In the genomic region with DNA sequence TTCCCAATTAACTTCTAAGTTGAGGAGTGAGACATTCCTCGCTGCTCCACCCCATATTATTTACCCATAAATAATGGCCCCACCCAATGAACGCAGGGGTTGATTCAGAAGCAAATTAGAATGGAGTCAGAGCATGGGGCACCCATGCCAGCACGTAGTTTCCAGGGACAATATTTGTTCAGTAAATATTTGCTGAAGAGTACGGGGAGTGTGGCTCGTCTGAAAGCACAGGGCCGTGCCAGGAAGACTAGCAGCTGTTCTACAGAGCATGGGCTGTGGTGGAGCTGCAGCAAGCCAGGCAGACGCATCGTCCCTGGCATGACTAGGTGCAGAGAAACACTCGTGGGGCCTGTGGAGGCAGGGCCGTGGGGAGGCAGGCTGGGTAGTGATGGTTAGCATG, we compare ENCODE assay signal across 12 mouse cellular contexts. TPM values are rescaled to one million over a fixed set of nuclear protein-coding genes. Genes with fewer than 3 reads are reported as not detected.
DNase-seq lines count a peak whose midpoint lies in the region; ATAC-seq lines count a peak whose summit lies in the region.
"Had no signal": no experiment of that assay in that cellular context is flagged by ENCODE, and none has a peak within 500 bp of the region (broad histone marks: within the 10 kb centered on the region; RNA-seq: fewer than 3 reads in every experiment).

No protein-coding gene starts in this region.

- DNase-seq in heart, adult 11 months: peak; percentile 91
- DNase-seq in heart, postnatal 10 days: no peak
- peak; percentile 49 to 50 for DNase-seq in urinary bladder, postnatal 36 days (ENCODE audit: low spot score in 2 of 2)
- DNase-seq in urinary bladder, adult 2 months (ENCODE audit: low spot score): no peak
- DNase-seq in forebrain, embryonic 10.5 days (ENCODE audit: extremely low spot score, low spot score): no peak
- no peak for DNase-seq in right cerebral cortex, postnatal 25 days
- DNase-seq in thymus, postnatal 10 days (ENCODE audit: low spot score in 2 of 2): no peak
- DNase-seq: cerebellum, postnatal 14 days had no signal

- WGBS in liver, embryonic 16.5 days (ENCODE audit: insufficient replicate concordance): 52% methylated on average over 10 of the region's 10 CpGs
- 81% methylated on average over 10 of the region's 10 CpGs for WGBS in forebrain, embryonic 10.5 days

- H3K9ac ChIP-seq in liver, embryonic 16.5 days (ENCODE audit: low read depth, low read length): no peak overlapping the region

- H3K4me3 ChIP-seq in liver, embryonic 16.5 days (ENCODE audit: low read depth, low read length): no peak overlapping the region
- H3K4me3 ChIP-seq in forebrain, embryonic 10.5 days: no peak overlapping the region
- H3K4me3 ChIP-seq: megakaryocyte, embryonic 14.5 days had no signal

- no peaks in the 10 kb centered on the region for H3K27me3 ChIP-seq in liver, embryonic 16.5 days (ENCODE audit: control insufficient read depth, insufficient read depth, low read depth, low read length)
- H3K27me3 ChIP-seq in forebrain, embryonic 10.5 days (ENCODE audit: poor library complexity, severe bottlenecking): no peaks in the 10 kb centered on the region

- H3K4me1 ChIP-seq in liver, embryonic 16.5 days (ENCODE audit: control insufficient read depth, low read depth, low read length): peaks cover 3% of the 10 kb centered on the region
- H3K4me1 ChIP-seq in forebrain, embryonic 10.5 days: peaks cover 19% of the 10 kb centered on the region
- H3K4me1 ChIP-seq: megakaryocyte, embryonic 14.5 days had no signal

- no peak overlapping the region for H3K4me2 ChIP-seq in liver, embryonic 16.5 days (ENCODE audit: low read depth, low read length)

- H3K36me3 ChIP-seq in liver, embryonic 16.5 days (ENCODE audit: control insufficient read depth, insufficient read depth): no peaks in the 10 kb centered on the region
- H3K36me3 ChIP-seq in forebrain, embryonic 10.5 days (replicated peaks): peaks cover 16% of the 10 kb centered on the region

- intact Hi-C loops in heart, postnatal 10 days (cut with DNase I): no loop called here

- H3K27ac ChIP-seq in liver, embryonic 16.5 days (ENCODE audit: low read length): no peak overlapping the region
- no peak overlapping the region for H3K27ac ChIP-seq in forebrain, embryonic 10.5 days

- peak; percentile 89 for ATAC-seq in liver, embryonic 16.5 days (ENCODE audit: low read depth)

- H3K9me3 ChIP-seq in liver, embryonic 16.5 days (replicated peaks; ENCODE audit: control insufficient read depth, low read length): no peaks in the 10 kb centered on the region
- no peaks in the 10 kb centered on the region for H3K9me3 ChIP-seq in forebrain, embryonic 10.5 days
- H3K9me3 ChIP-seq: megakaryocyte, embryonic 14.5 days had no signal

RNA-seq across cellular contexts. Expression of gene Lamb1, which starts 29.5 kb away (rescaled TPM):
- total RNA-seq in heart, postnatal 10 days (2021): 100 to 1,000 TPM; 250 to 255 TPM
- polyA plus RNA-seq in urinary bladder, adult 2 months (2012; rRNA removed): 49.8 and 62.9 TPM in 2 replicates
- polyA plus RNA-seq in liver, embryonic 16.5 days (2015; fragmentation: Nextera tagmentation; extraction: Ambion mirVana): 4.3 and 6.0 TPM in 2 replicates
- 22.6 and 23.1 TPM in 2 replicates for polyA plus RNA-seq in forebrain, embryonic 10.5 days (2016; fragmentation: Nextera tagmentation; extraction: Ambion mirVana)

RNA-seq across cellular contexts. Expression of gene Gm6993, which starts 54.0 kb away (rescaled TPM):
- not detected for total RNA-seq in heart, postnatal 10 days (2021)
- not detected in 2 replicates for polyA plus RNA-seq in urinary bladder, adult 2 months (2012; rRNA removed)
- not detected in 2 replicates for polyA plus RNA-seq in liver, embryonic 16.5 days (2015; fragmentation: Nextera tagmentation; extraction: Ambion mirVana)
- not detected in 2 replicates for polyA plus RNA-seq in forebrain, embryonic 10.5 days (2016; fragmentation: Nextera tagmentation; extraction: Ambion mirVana)
- total RNA-seq: gastrocnemius, postnatal 4 days had no signal
- polyA plus RNA-seq: neural tube, embryonic 14.5 days had no signal

RNA-seq across cellular contexts. Expression of gene Dld, which starts 56.7 kb away (rescaled TPM):
- total RNA-seq in heart, postnatal 10 days (2021): 100 to 1,000 TPM; 373 to 380 TPM
- polyA plus RNA-seq in urinary bladder, adult 2 months (2012; rRNA removed): 67.7 and 72.6 TPM in 2 replicates
- 74.2 and 76.9 TPM in 2 replicates for polyA plus RNA-seq in liver, embryonic 16.5 days (2015; fragmentation: Nextera tagmentation; extraction: Ambion mirVana)
- 136 and 137 TPM in 2 replicates for polyA plus RNA-seq in forebrain, embryonic 10.5 days (2016; fragmentation: Nextera tagmentation; extraction: Ambion mirVana)

Comparison
In these comparisons a context has a peak if more than half of its experiments do, and no peak if none do; other contexts are left out.
1. DNase-seq: peak in heart, adult 11 months (single experiment) and urinary bladder, postnatal 36 days (2 of 2); none in heart, postnatal 10 days (0 of 2), urinary bladder, adult 2 months (single experiment), forebrain, embryonic 10.5 days (single experiment), right cerebral cortex, postnatal 25 days (single experiment) and thymus, postnatal 10 days (0 of 2).